Mouse (Mus musculus) embryo, embryonic 11.5 days (tissue): ENCODE measurements around the gene Cdkn2a.

ENCODE experiments used
- DNase-seq: peaks from one replicate; pipeline ENCODE4 v3.0.0-alpha.2; 2012; ENCODE audit warnings: low read depth, low spot score

The Cdkn2a gene

DNA sequence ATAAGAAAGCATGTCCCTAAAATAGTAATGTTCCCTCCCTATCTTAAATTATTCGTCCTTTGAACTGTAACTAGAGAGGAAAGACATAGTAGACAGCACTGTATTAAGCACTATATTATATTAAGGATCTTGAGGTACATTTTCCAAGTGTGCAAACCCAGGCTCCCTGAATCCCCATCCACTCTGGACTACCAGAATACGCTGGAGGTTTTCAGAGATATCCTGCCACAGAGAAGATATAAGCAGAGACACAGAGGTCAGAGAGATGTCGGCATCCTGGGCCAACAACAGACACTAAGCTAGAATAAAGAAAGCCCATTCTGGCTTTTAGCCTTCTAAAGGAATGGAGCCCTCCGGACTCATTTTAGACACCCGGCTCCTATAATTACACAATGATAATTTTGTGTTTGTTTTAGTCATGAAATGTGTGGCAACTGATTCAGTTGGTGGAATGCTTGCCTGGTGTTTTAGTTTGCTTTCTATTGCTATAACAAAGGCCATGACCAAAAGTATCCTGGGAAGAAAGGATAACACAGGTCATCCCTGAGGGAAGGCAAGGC, 17.0 kb downstream of the Cdkn2a start:
- DNase-seq = no peak

DNA sequence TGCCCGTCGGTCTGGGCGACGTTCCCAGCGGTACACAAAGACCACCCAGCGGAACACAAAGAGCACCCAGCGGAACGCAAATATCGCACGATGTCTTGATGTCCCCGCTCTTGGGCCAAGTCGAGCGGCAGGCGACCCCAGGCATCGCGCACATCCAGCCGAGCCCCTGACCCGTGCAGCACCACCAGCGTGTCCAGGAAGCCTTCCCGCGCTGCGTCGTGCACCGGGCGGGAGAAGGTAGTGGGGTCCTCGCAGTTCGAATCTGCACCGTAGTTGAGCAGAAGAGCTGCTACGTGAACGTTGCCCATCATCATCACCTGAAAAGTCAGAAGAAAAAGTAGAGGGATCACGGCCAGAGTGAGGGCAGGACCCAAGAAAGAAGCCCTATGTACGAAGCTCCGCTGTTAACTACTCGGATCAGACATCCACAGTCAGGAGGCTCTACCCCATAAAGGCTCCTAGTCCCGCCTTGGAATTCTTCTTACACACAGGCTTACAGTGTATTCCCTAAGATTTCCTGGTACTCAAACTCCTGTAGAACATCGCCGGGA, 17.7 kb downstream of the Cdkn2a start:
- DNase-seq = no peak

- DNase-seq = no peak
These were observed 18.5 kb downstream of the Cdkn2a start for GRCm38 (mm10) chr4:89275811-89276584.

GRCm38 (mm10) chr4:89274829-89275548, 19.5 kb downstream of the Cdkn2a start:
- no peak for DNase-seq

DNA sequence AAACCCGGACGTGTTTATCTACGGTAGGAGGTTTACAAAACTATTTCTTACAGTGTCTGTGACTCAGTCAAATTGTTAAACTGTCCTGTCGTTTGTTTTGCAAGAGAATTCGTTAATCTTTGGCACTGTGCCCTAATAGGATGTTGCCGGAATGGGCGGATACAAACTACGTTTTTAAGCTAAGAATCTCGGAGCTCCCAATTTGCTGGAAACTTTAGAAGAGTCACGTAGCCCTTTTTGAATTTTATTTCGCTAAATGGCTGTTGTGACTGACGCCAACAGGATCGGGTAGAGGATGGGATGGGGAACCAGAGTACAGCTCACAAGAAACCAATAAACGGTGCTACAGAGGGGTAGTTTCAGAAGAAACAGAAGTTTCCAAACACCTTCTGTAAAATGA, 20.4 kb downstream of the Cdkn2a start:
- DNase-seq = no peak

DNA sequence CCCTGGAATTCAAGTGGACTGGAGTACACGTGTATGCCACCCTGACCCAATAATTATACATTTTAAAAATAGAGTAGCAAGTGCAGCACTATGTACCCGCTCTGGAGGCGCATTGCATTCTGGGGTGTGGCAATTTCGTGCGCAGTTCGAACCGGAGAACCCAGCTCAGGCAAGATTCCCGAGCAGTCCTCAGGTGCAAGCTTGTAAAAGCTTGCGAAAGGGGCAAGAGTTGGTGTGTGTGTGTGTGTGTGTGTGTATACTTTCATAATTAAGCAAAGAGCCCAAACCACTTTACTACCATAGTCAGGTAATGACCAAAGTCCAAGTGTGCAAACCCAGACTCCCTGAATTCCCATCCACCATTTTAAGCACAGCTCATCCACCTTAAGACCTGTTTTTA, 20.9 kb downstream of the Cdkn2a start:
- no peak for DNase-seq

GRCm38 (mm10) chr4:89272961-89273540, 21.4 kb downstream of the Cdkn2a start:
- DNase-seq = no peak

- DNase-seq = no peak
These were observed 22.2 kb downstream of the Cdkn2a start for GRCm38 (mm10) chr4:89272101-89272718.

DNA sequence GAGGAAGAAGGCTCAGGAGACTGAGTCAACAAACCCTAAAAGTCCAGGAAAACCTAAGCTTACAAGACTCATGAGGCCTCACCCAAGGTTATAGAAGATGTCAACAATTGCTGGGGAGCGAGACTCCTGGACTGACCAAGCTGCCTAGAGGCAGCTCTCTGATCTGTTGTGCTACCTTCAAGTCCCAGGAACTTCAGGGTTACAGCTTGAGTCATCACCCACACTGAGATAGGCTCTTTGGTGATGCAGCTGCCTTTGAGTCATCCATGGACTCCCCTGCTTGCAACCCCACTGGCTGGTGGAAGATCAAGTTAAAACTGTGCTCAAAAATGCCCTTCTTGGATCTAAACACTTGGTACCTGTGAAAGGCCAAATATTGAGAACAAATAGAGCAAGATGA, 36.7 kb downstream of the Cdkn2a start:
- no peak for DNase-seq

DNA sequence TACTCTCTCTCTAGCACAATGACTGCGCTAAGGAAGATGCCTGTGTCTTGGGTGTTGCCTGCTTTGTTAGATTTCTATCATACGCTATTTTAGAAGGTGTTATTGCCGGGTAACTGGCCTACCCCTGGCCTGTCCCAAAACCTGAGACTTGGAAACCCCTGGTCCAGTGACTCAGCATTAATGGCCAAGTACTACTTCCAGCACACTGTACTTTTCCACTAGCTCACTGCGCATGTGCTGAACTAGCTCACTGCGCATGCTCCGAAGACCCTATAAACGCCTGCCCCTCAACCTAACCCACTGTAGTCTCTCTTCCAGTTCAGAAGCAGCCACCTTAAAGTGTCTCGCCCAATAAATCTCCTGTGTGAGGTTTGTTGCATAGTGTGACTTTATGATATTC, 60.0 kb downstream of the Cdkn2a start:
- no peak for DNase-seq
